Mouse (Mus musculus) cerebellum, adult (tissue): ENCODE measurements around the gene Plekhn1.

ENCODE experiments used
- ATAC-seq: cut with Nextera tagmentation; 2 replicates; pipeline ENCODE4 v1.9.2; 2017; ENCODE audit warnings: mild to moderate bottlenecking, moderate library complexity, mixed read lengths; ENCODE audit not compliant: insufficient number of reproducible peaks, low FRiP score, low TSS enrichment

The Plekhn1 gene

DNA sequence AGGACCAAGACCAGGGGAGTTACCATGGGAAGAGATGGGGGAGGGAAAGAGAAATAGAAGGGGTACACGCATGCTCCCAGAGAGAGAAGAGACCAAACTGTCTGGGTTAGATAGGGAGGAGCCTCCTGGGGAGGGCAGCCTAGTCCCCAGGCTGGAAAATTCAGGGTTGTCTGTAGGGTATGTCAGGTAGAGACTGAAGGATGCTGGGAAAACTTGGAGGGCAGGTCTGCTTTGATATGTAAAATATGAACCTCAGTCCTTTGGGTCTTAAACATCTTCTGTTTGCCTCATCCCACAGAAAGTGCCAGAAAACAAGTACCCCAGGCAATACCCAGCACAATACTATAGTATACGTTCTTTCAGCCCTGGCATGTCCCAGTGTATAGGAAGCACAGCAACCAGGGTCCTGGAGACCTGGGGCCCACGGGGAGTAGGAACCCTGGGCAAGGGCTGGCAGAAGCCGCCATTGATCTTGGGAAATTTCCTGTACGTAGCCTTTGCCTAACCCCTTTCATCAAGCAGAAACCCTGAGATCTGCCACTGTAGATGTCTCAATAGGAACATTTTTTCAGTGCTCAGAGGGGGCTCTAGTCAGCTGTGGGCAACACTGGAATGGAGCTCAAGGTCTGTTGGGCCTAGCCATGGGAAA, 46.4 kb downstream of the Plekhn1 start:
- ATAC-seq = no peak

DNA sequence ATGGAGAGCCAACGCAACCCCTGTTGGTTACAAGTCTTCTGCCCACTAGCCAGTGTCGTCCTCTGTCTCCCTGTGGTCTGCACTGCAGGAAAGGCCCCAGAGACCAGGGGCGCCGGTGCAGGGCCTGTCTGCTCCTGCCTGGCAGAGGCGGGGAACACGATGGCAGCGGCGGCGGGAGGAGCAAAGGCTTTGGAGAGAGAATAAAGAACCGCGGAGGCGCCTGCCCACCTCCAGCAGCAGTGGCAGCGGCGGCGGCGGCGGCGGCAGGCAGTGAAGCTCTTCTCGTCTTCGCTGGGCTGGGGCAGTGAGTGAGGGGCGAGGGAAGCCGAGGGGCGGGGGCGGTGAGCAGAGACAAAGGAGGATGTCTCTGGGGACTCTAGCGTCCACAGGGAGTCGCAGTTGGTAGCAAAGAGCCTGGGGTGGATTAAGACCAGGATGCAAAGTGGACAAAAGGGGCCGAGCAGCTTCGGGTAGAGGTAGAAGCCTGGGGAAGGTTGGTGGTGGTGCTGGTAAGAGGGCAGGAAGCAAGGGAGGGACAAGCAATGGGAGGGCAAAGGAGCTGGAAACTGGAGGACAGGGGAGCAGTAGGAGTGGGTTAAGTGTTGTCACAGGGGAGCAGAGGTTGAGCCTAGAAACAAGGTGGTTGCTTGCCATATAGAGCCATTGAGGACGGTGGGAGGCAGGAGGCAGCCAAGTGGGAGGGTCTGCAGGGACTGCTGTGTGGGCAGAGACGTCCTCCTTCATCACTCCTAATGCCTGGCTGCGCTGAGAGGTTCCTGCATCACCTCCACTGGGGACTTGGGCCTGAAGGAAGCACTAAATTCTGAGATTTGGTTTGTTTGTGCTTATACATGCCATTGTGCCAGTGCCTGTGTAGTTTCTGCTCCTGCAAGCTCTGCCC, 48.5 kb downstream of the Plekhn1 start:
- ATAC-seq = no peak

DNA sequence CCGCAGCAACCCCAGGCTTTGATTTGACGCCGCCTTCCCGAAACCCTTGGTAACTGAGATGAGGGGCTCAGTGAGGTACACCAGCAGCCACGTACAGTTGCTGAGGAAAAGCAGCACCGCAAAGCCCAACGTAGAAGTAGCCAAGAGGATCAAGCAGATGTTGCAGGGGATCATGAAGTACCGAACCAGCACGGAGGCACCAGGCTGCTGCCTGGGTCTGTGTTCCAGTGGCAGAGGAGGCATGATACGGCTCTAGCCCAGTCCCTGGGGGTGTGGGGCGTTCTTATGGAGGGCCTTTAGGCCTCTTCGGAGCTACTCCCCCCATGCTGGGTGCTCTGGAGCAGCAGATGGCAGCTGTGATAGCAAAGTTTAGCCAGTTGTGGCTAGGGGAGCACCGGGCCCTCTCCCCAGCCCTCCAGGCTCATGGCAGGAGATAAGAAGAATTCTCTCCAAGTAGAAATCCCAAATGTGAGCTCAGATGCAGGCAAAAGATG, 49.2 kb downstream of the Plekhn1 start:
- no peak for ATAC-seq

- no peak for ATAC-seq
These were observed 50.2 kb downstream of the Plekhn1 start for GRCm38 (mm10) chr4:156184291-156184954.

DNA sequence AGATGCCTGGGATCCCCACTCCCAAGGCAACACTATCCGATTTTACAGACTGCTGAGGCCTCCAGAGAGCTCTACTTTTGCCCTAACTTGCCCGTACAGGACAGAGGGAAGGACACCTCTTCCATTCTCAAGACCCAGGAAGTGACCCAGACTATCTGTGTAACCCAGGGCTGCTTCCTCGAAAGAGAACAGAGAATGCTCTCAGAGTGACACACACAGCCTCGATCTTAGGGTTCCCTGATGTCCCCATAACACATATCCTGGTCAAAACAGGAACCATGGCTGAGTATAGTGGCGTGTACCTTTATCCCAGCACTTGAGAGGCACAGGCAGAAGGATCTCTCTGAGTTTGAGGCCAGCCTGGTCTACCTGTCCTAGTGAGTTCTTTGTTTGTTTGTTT, 50.9 kb downstream of the Plekhn1 start:
- no peak for ATAC-seq

GRCm38 (mm10) chr4:156177630-156178029, 57.0 kb downstream of the Plekhn1 start:
- no peak for ATAC-seq

GRCm38 (mm10) chr4:156171828-156172227, 62.8 kb downstream of the Plekhn1 start:
- ATAC-seq = no peak
